Mouse (Mus musculus): Measurements from ENCODE around the gene Vmn1r168.
"Not testable (repeated sequence)": the region's sequence is repeated elsewhere in the genome, so short reads cannot be mapped to it uniquely, and the experiment has no call there.

Gene Vmn1r168

DNA sequence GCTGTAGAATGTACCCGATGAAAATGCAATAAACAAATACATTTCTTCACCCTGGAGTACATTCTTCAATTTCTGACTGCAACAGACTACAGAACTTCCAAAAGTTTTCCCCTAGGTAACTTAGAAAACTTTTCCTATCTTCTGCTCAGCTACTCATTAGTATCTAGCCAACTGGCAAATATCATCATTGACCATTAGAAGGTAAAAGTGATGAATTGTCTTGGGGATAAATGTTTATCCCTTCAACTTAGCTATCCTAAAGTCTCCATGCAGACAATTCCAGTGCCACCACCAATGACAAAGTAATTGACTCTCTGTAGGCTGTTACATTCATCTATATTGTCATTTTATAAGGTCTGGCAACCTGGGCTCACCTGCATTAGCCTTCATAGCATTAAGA lies at the start of gene Vmn1r168:
Vmn1r168 (plus strand) TSS at position 301 of the 400 bp plus-strand sequence.
- not testable (repeated sequence) for DNase-seq

DNA sequence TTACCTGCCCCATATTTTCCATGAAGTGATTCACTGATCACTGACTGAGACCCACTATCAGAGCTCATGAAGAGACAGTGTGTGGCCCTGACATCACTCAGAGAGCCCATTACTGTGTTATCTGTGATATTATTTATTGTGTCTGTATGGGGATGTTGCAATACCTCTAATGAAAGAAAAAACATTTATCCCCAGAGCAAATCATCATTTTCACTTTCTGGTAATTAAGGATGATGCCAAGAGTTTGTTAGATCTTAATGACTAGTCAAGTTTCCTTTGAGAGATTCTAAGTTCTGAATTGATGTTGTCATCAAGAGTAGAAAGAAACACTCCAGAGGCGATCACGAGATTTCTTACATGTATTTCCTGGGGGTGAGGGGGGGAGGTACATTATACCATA lies 32.4 kb upstream of the Vmn1r168 start, which contains the start of gene Vmn1r167:
Vmn1r167 (minus strand) TSS at position 101 of the 400 bp plus-strand sequence.
- DNase-seq = not testable (repeated sequence)

DNA sequence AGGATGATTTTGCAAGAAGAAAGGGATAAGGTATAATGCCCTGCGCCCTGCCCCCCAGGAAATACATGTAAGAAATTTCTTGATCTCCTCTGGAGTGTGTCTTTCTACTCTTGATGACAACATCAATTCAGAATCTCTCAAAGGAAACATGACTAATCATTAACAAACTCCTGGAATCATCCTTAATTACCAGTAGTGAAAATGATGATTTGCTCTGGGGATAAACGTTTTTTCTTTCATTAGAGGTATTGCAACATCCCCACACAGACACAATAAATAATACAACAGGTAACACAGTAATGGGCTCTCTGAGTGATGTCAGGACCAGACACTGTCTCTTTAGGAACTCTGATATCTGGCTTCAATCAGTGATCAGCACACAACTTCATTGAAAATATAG lies 35.7 kb downstream of the Vmn1r168 start, which contains the start of gene Vmn1r169:
Vmn1r169 (plus strand) TSS at position 301 of the 400 bp plus-strand sequence.
- not testable (repeated sequence) for DNase-seq
